Mouse (Mus musculus): ENCODE data around the gene Trpv1. TPM values are rescaled to one million over a fixed set of nuclear protein-coding genes. Genes with fewer than 3 reads are reported as not detected.

Trpv1 gene
- total RNA-seq, 4 experiments from 2014 or later = 0.20 to 0.81 TPM; not detected in 2

DNA sequence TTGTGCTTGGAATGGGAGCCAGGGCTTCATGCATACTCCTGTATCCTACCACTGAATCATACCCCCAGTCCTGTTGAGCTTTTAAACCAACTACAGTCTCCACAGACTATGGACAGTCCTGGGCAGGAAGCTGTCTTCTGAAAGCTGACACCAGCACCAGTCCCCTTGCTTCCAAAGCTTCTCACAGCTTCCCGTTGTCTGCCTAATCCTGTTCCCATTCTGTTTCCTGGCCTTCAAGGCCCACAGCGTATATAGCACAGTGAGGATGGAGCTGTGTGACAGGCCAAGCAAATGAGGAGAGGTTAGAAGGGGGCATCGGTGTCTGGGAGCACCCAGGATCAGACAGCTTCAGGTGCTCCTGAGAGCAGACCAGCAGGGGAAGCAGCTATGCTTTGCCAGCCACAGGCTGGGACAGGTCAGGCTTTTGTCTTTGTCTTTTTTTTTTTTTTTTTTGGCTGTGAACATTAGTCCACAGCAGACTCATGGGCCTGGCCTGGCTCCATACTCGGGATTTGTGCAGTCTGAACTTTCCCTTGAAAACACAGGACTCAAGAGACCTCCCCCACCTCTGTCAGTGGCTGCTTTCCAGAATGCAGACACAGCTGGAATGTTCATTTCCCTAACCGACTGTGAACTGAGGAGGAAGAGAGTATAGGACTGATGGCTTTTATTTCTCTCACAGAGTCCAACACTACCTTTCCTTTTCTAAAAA is 2.1 kb downstream of the Trpv1 start:
- peak; percentile 14 for DNase-seq

DNA sequence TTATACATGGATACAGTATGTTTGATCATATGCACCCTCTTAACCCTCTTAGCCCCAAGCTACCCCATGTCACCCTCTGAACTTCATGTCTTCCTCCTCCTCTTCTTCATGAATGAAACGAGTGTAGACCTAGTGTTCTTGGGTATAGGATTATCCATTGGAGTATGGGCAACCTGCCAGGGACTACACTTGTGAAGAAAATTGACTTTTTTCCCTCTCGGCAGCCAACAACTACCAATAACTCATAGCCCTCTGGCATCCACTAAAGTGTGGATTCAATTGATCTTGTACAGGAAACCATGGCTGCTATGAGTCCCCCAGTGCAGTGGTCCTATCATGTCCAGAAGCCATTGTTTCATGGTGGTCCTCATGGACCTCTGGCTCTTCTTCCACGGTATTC is 2.6 kb downstream of the Trpv1 start:
- DNase-seq = no peak

DNA sequence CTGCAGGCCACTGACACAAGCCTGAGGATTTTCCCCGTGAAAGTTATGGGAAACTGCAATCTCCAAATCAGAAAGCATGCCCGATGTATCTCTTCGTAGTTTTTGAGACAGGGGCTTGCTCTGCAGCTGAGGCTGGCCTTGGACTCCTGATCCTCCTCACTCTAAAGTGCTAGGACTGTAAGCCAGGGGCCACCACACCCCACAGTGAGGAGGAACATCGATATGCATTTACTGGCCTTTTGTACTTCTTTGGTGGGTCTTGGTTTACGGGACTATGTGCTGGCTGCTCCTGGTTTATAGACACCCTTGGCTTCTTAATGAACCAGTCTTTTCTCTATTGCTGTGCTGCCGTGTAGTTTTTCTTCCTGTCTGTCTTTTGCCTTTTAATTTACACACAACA is 8.1 kb downstream of the Trpv1 start:
- no peak for DNase-seq

DNA sequence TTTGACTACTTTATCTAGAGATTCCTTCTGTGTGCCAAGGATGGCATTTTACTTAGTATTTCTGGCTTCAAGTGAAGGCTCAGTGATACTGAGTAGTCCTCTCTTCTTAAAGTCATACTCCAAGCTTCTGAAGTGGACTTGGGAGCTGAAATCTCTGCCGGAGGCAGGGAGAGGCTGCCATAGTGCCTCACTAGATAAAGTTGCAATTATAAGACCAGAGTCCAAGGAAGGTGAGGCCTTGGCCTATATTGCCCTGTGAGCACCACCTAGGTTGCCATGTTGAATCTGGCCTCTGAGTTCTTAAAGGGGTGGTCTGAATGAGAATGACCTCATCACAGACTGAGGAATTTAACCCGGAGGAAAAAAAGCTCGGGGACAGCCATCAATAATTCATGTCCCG is 8.7 kb downstream of the Trpv1 start:
- DNase-seq = no peak

DNA sequence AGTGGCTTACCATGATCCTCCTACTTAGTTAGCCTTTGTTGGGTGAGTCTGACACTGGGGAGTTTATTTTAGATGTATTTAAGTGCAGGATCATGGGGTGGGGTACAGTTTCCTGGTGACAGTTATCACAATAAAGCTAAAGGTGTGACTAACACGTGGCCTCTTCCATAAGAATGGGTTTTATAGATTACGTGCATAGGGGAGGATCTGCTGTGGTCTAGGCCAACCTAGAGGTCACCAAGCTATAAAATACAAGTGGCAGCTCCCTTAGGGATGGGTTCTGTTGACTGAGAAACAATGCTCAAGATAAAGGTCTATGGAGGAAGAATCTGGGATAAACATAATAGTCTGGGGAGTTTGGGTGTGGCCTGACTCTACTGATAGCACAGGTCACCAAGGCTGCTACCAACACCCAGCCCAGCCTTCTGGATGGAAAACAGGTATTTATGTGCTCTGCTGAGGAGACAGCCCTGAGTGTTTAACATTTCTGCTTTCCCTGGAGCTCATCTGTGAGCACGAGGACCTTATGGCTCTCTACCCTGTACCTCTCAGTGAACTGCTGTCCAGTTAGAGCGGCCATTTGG is 23.4 kb downstream of the Trpv1 start:
- DNase-seq = no peak

DNA sequence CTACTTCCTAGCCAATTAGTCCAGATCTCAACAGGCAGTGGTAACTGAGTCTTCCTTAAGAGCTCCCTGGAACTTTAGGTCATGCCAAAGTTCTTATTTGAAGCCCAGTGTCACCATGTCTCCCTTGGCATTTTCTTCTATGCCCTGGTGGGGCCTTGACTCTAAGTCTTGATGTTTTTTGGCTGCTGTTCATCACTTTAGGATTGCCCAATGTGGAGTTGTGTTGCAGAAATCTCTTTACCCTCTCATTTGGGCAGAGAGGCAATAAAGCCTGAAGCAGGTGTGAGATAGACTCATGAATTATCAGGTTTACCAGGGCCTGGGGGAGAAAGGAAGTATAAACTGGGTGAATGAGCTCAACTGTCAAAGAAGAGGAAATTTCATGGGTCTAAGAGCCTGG is 24.6 kb downstream of the Trpv1 start:
- DNase-seq = no peak

DNA sequence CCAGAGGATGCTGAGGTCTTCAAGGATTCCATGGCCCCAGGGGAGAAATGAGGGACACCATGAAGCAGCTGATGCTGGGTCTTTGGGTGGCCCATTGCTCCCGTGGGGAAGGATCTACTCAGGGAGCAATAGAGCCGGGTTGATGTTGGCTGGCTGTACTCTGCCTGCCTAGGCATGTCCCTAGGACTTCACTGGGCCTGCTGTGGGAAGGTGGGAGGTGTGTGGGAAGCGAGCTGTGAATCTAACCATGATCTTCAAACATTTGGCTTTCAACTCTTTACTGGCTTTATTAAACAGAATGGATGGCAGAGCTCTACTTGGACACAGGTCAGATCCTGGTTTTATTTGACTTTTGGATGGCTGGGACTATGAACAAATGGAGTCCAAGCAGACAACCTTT is 26.4 kb downstream of the Trpv1 start:
- no peak for DNase-seq

DNA sequence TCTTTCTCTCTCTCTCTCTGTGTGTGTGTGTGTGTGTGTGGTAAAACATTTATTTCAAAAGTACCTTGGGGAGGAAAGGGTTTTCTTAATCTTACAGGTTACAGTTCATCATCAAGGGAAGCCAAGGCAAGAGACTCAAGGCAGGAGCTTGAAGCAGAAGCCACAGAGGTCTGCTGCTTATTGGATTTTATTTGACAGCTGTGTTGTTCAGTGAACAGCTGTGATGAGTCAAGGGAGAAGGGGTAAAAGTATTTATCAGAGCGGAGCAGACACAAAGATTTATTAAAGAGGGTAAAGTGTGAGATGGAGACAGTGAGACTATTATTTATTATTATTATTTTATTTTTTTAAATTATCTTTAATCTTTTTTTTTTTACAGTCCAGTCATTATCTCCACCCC is 27.3 kb downstream of the Trpv1 start:
- DNase-seq = no peak

DNA sequence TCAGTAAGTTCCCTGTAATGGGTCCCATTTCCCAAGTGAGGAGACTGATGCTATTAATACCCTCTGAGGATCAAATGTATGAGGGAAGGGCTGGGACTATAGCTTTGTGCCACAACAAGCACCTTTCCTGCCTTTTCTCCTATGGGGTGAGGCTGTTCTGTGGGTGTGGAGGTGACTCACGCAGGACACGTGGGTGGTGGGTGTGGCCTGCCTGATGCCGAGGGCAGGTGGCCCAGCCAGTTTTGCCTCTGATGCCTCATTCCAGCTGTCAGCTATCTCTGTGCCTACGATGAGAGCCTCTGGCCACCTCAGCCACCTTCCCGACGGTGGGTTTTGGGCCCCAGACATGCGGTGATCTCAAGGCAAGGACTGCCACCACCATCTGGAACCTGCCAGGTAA is 33.2 kb downstream of the Trpv1 start, which contains the start of gene Trpv3:
Gene Trpv3 (plus strand): TSS at position 122 of the 400 bp plus-strand sequence.
- DNase-seq = no peak

DNA sequence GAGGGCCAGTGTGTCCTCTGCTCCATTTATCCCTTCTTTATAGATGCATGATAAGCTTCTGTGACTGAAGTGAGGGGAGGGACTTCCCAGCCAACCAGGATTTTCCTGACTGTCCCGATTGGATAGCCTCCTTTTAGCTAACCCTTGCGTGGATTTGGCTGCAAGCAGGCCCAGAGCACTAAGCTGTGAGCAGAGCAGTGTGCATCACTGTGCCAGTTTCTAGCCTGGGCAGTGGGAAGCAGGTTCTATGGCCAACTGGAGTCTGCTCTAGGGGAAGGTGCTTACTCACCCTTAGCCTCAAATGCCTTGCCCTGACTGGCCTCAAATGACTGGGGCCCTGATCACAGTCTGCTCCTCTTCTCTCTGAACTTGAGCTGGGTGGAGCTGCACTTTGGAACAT is 40.7 kb downstream of the Trpv1 start:
- DNase-seq = no peak

DNA sequence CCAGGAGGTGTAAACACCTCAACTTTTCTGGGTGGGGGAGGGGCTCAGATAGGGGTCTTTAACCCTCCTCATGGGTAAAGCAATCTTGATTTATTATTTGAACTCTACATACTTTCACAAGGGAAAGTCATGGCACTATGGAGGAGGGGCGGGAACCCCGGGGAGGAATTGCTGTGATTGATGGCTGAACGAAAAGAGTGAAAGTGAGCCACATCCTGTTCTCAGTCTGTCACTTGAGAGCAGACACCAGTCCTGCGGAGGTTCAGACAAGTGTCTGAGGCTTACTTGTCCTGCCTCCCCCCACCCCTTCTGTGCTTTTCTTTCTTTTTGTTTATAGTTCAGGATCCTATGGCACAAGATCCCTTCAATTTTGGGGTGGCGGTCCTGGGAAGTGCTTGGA is 46.6 kb downstream of the Trpv1 start:
- DNase-seq = no peak

DNA sequence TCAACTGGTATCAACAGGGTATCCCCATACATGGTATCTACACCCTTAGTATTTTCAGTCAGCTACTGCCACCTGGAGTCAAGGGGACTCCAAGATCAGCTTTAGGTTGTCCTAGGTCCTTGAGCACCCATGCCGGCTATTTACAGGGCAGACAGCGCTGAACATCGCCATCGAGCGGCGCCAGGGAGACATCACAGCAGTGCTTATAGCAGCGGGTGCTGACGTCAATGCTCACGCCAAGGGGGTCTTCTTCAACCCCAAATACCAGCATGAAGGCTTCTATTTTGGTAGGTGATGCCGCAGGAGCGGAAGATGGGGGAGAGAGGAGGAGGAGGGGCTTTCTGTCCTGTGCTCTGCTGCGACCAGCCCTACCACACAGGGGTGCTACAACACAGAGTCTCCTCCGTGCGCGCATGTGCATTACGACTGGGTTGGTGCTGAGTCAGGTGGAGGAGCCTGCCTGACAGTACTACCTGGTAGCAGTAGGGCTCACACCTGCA is 47.5 kb downstream of the Trpv1 start:
- peak; percentile 11 for DNase-seq

DNA sequence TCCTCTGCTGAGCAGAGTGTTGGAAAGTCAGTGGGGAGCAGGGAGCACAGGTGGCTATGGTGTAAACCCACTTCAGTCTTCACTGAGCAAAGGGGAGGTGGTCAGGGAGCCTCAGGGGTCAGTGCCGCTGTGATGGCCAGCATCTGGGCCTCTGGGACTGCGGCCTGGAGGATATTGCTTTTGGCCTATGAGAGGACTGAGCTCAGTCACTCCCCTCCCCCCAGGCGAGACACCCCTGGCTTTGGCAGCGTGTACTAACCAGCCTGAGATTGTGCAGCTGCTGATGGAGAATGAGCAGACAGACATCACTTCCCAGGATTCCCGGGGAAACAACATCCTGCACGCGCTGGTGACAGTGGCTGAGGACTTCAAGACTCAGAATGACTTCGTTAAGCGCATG is 49.3 kb downstream of the Trpv1 start:
- DNase-seq = no peak

DNA sequence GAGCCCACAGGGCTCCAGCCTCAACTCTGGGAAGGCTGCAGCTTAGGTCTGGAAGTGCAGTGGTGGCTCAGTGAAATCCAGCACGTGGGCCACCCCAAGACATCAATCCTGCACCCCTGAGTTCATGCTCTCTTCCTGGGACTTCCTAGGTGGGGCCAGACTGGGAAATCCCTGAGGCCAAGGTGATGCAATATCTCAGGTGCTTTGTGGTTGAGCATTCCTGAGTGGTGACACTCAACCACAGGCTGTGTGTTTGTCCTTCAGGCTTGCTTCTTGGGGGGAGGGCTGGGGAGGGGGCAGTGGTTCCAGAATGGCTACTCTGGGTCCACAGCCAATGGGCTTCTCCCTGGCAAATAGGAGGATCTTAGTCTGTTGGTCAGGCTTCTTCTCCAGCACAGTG is 49.8 kb downstream of the Trpv1 start:
- DNase-seq = no peak

DNA sequence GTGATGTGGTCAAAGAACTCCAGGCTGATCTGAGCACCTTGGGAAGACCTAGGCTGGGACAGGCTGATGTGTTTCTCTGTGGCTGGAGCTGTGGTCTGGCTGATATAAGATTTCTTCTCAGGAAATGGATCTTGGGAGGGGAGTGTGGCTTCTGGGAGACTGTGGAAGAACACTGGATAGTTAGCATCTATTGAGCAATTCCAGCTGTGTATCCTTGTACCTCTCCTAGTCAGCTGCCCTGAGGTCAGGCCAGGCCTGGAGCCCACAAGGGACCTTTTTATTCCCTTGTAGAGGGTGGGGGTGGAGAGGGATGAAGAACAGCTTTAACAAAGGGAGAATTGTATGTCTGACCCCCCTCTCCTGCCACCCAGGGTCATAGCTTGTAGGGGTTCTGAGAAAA is 50.3 kb downstream of the Trpv1 start:
- no peak for DNase-seq

DNA sequence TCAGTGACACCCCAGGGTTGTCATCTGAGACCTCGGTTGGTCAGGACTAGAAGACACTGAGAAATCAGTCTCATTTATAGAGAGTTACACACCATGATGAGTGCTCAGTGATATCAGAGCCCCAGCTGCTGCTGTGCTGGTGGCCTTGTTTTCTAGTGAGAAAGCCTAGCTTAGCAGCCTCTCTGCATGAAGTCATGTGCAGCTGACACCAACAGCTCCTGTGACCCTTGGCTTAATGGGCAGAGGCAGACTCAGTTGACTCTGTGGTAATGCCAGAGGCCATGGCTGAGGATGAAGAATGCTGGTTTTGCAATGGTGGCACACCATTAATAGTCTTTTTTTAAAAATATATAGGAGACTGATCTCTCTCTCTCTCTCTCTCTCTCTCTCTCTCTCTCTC is 55.5 kb downstream of the Trpv1 start:
- DNase-seq = no peak

DNA sequence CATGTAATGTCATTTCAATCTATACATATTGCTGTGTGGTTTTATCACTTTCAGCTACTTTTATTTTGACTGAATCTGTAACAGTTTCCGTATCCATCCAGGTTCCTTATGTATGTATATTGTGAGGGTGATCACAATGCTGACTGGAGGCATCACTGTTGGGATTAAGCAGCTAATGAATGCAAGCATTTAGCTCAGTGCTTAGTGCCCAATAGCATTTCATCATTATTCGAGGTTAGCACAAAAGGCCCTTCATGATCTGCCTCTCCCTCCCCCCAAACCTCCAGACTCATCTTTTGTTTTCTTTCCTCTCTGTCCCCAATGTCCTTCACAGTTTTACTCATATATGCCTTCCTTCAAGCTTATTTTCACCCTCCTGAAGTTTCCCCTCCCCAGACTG is 69.0 kb downstream of the Trpv1 start:
- DNase-seq = no peak

Other genes with a start within 250 kb of the Trpv1 start
- gene P2rx1, start 235.2 kb upstream of the Trpv1 start, total RNA-seq (2022) = under 1 TPM; 0.38 to 0.66 (median 0.46) TPM
- 10 to 100 TPM in 2 of 4 experiments, 1 to 10 TPM in 2; 4.9 to 16.6 (median 10.8) TPM for gene Camkk1, start 215.3 kb upstream of the Trpv1 start, total RNA-seq (2022)
- 10 to 100 TPM; 11.7 to 19.3 (median 14.4) TPM for gene Ncbp3, start 186.5 kb upstream of the Trpv1 start, total RNA-seq (2022)
- under 1 TPM; 0.49 to 0.91 (median 0.60) TPM for gene Itgae, start 143.7 kb upstream of the Trpv1 start, total RNA-seq (2022)
- gene Haspin, start 96.0 kb upstream of the Trpv1 start, total RNA-seq (2022) = under 1 TPM; 0.26 to 0.71 (median 0.49) TPM
- 1 to 10 TPM; 2.2 to 5.2 (median 2.6) TPM for gene P2rx5, start 73.9 kb upstream of the Trpv1 start, total RNA-seq (2022)
- 10 to 100 TPM; 47.4 to 77.6 (median 63.9) TPM for gene Emc6, start 57.3 kb upstream of the Trpv1 start, total RNA-seq (2022)
- 100 to 1,000 TPM in 1 of 4 experiments, 10 to 100 TPM in 3; 61.0 to 105 (median 84.6) TPM for gene Tax1bp3, start 57.2 kb upstream of the Trpv1 start, total RNA-seq (2022)
- 10 to 100 TPM; 15.3 to 26.2 (median 20.2) TPM for gene Ctns, start 35.2 kb upstream of the Trpv1 start, total RNA-seq (2022)
- 10 to 100 TPM; 12.0 to 19.3 (median 14.2) TPM for gene Shpk, start 34.8 kb upstream of the Trpv1 start, total RNA-seq (2022)
- gene Trpv3, start 33.1 kb downstream of the Trpv1 start, total RNA-seq (2022) = under 1 TPM; 0.08 to 0.15 (median 0.14) TPM
- 10 to 100 TPM in 1 of 4 experiments, 1 to 10 TPM in 3; 5.7 to 12.9 (median 7.3) TPM for gene Aspa, start 95.3 kb downstream of the Trpv1 start, total RNA-seq (2022)
- gene Gm49340, start 95.4 kb downstream of the Trpv1 start, total RNA-seq (2022) = not detected
- under 1 TPM in 3 of 4 experiments, not detected in 1; 0.38 to 0.67 (median 0.52) TPM for gene Spata22, start 95.4 kb downstream of the Trpv1 start, total RNA-seq (2022)
- gene Olfr20, start 116.5 kb downstream of the Trpv1 start, total RNA-seq (2022) = not detected
- not detected for gene Olfr376, start 137.0 kb downstream of the Trpv1 start, total RNA-seq (2022)
- gene Olfr1, start 165.3 kb downstream of the Trpv1 start, total RNA-seq (2022) = not detected
- gene Olfr378, start 194.2 kb downstream of the Trpv1 start, total RNA-seq (2022) = not detected
- gene Olfr380, start 223.2 kb downstream of the Trpv1 start, total RNA-seq (2022) = not detected

All from adrenal gland, adult 8-10 months (tissue).